Mouse (Mus musculus): ENCODE data around the gene Dclre1a. TPM values are rescaled to one million over a fixed set of nuclear protein-coding genes. Genes with fewer than 3 reads are reported as not detected.

The Dclre1a gene
- total and polyA plus RNA-seq, 3 experiments, result 28.7 to 142 (median 36.0) TPM

DNA sequence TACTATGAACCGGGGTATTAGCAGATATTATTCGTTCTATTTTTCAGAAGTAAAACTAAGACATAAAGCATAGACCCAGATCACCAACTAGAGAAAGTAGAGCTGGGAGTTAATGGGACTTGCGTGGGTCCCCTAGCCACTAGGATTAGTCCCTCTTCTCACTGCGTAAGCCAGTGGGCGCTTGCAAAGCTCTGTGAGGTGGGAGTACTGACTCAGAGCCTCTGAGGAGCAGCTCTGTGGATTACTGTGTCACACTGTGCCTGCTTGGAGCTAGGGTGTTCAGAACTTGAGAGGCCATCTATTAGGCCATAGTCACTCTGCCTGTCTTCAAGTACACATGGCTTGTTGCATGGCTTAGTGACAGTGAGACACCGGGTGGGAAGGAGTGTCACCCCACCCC is 25.2 kb upstream of the Dclre1a start:
- Histone ChIP-seq H3K4me3 (ENCODE audit: control insufficient read depth in 1 of 2, insufficient read depth in 1 of 2, low read depth in 2 of 2, low read length in 2 of 2) (no peak overlapping the region), H3K36me3 (ENCODE audit: control insufficient read depth in 1 of 2, insufficient read depth in 2 of 2, low read length in 2 of 2) (peaks cover 14 to 44% of the 10 kb centered on the region in 2 experiments), H3K27ac (ENCODE audit: control insufficient read depth, low read depth, low read length) (no peak overlapping the region), H3K4me1 (ENCODE audit: control insufficient read depth in 1 of 2, insufficient read depth in 2 of 2, low read length in 2 of 2) (peaks cover 8 to 11% of the 10 kb centered on the region in 2 experiments), H3K9ac (ENCODE audit: control insufficient read depth, low read depth, low read length, poor library complexity, severe bottlenecking) (no peak overlapping the region), H3K27me3 (ENCODE audit: control insufficient read depth in 1 of 2, insufficient read depth in 2 of 2, low read length in 2 of 2) (no peaks in the 10 kb centered on the region), H3K79me2 (ENCODE audit: control insufficient read depth, insufficient read depth, low read length, poor library complexity) (peaks cover 13% of the 10 kb centered on the region), H3K9me3 (replicated peaks; ENCODE audit: insufficient read depth, low read length) (no peaks in the 10 kb centered on the region)
- no peak for DNase-seq (ENCODE audit: low read depth, low spot score)
- TF ChIP-seq TCF12 (IDR thresholded peaks at IDR 0.05; ENCODE audit: low read depth, low read length) (no peak), MXI1 (IDR thresholded peaks at IDR 0.05; ENCODE audit: low read depth, low read length) (no peak), MAZ (IDR thresholded peaks at IDR 0.05; ENCODE audit: low read depth, low read length) (no peak), NRF1 (IDR thresholded peaks at IDR 0.05; ENCODE audit: insufficient read depth, low read depth, low read length, poor library complexity, severe bottlenecking) (no peak), ELF1 (IDR thresholded peaks at IDR 0.05; ENCODE audit: low read depth, low read length) (no peak)

DNA sequence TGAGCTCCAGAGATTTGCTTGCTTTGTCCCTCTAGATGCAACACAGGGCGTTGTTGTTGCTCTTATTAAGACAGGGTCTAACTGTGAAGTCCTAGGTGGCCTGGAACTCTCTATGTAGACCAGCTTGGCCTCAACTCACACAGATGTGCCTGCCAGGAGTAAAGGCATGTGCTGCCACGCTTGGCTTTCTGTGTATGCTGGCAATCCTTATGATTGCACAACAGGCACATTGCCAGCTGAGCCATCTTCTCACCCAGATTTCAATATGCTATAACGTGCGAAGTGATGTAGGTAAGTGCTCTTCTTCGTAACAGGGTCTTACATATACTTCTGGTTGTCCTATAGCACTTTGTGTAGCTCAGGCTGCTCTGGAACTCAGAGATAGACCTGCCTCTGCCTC is 23.9 kb upstream of the Dclre1a start:
- Histone ChIP-seq H3K9me3 (replicated peaks; ENCODE audit: insufficient read depth, low read length) (no peaks in the 10 kb centered on the region), H3K4me3 (ENCODE audit: control insufficient read depth in 1 of 2, insufficient read depth in 1 of 2, low read depth in 2 of 2, low read length in 2 of 2) (no peak overlapping the region), H3K79me2 (ENCODE audit: control insufficient read depth, insufficient read depth, low read length, poor library complexity) (peaks cover 21% of the 10 kb centered on the region), H3K4me1 (ENCODE audit: control insufficient read depth in 1 of 2, insufficient read depth in 2 of 2, low read length in 2 of 2) (peaks cover 8 to 11% of the 10 kb centered on the region in 2 experiments), H3K36me3 (ENCODE audit: control insufficient read depth in 1 of 2, insufficient read depth in 2 of 2, low read length in 2 of 2) (peaks cover 14 to 38% of the 10 kb centered on the region in 2 experiments), H3K9ac (ENCODE audit: control insufficient read depth, low read depth, low read length, poor library complexity, severe bottlenecking) (no peak overlapping the region), H3K27me3 (ENCODE audit: control insufficient read depth in 1 of 2, insufficient read depth in 2 of 2, low read length in 2 of 2) (no peaks in the 10 kb centered on the region), H3K27ac (ENCODE audit: control insufficient read depth, low read depth, low read length) (no peak overlapping the region)
- no peak for TF ChIP-seq UBTF (IDR thresholded peaks at IDR 0.05; ENCODE audit: borderline replicate concordance, insufficient read depth, low read depth, low read length)
- no peak for TF ChIP-seq USF1 (IDR thresholded peaks at IDR 0.05; ENCODE audit: low read depth, low read length)
- no peak for TF ChIP-seq EP300 (IDR thresholded peaks at IDR 0.05; ENCODE audit: low read depth in 1 of 2, low read length in 2 of 2)
- TF ChIP-seq GABPA (IDR thresholded peaks at IDR 0.05; ENCODE audit: low read depth, low read length), result no peak
- TF ChIP-seq TBP (IDR thresholded peaks at IDR 0.05; ENCODE audit: low read depth, low read length), result no peak
- TF ChIP-seq NELFE (IDR thresholded peaks at IDR 0.05; ENCODE audit: low read depth, low read length), result no peak
- TF ChIP-seq BHLHE40 (IDR thresholded peaks at IDR 0.05; ENCODE audit: borderline replicate concordance, low read depth, low read length), result no peak
- no peak for TF ChIP-seq MEF2A (IDR thresholded peaks at IDR 0.05; ENCODE audit: extremely low read depth, insufficient replicate concordance, low read depth, low read length, poor library complexity, severe bottlenecking)
- TF ChIP-seq MXI1 (IDR thresholded peaks at IDR 0.05; ENCODE audit: low read depth, low read length), result no peak
- no peak for TF ChIP-seq ELF1 (IDR thresholded peaks at IDR 0.05; ENCODE audit: low read depth, low read length)
- TF ChIP-seq CHD2 (IDR thresholded peaks at IDR 0.05; ENCODE audit: low read length), result no peak
- no peak for TF ChIP-seq SMC3 (IDR thresholded peaks at IDR 0.05; ENCODE audit: low read depth, low read length)
- TF ChIP-seq RCOR1 (IDR thresholded peaks at IDR 0.05; ENCODE audit: low read depth, low read length), result no peak
- TF ChIP-seq JUND (IDR thresholded peaks at IDR 0.05; ENCODE audit: low read depth, low read length), result no peak
- no peak for TF ChIP-seq TAL1 (IDR thresholded peaks at IDR 0.05; ENCODE audit: low read length)
- no peak for DNase-seq (ENCODE audit: low read depth, low spot score)
